16 mouse cellular contexts compared by ENCODE assay signal in the genomic region with DNA sequence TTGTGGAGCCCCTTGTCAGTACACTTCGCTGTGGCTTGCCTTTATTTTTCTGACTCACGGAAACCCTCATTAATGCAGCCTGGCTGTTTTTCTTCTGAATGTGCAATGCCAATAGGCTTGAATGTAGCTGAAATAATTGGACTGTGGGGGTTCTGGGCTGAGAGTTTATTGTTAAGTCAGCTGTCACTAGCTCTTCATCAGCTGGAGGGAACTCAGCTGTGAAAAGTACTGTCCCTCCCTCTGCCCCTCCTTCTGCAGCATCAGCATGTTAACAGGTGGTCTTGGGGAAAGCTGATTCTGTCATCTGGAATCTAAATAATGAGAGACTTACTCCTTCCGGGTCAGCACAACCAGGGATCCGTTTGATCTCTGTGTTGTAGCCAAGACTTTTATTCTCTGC.
DNase-seq lines count a peak whose midpoint lies in the region; ATAC-seq lines count a peak whose summit lies in the region.
"Had no signal": no experiment of that assay in that cellular context is flagged by ENCODE, and none has a peak within 500 bp of the region (broad histone marks: within the 10 kb centered on the region; RNA-seq: fewer than 3 reads in every experiment).

No protein-coding gene starts in this region.

- no peak overlapping the region for H3K4me2 ChIP-seq in hindbrain, embryonic 11.5 days (replicated peaks; ENCODE audit: low read depth, low read length)
- H3K4me2 ChIP-seq in hindbrain, embryonic 13.5 days: no peak overlapping the region
- H3K4me2 ChIP-seq in forebrain, embryonic 12.5 days: no peak overlapping the region
- H3K4me2 ChIP-seq: lung, embryonic 15.5 days had no signal

- peak; percentile 48 for ATAC-seq in hindbrain, embryonic 11.5 days (ENCODE audit: low FRiP score)
- no peak for ATAC-seq in hindbrain, embryonic 13.5 days (ENCODE audit: low FRiP score)
- peak; percentile 79 for ATAC-seq in forebrain, embryonic 12.5 days (ENCODE audit: low FRiP score)

- no peaks in the 10 kb centered on the region for H3K27me3 ChIP-seq in hindbrain, embryonic 11.5 days (ENCODE audit: control insufficient read depth, insufficient read depth, low read length)
- no peaks in the 10 kb centered on the region for H3K27me3 ChIP-seq in hindbrain, embryonic 13.5 days
- no peaks in the 10 kb centered on the region for H3K27me3 ChIP-seq in forebrain, embryonic 12.5 days
- H3K27me3 ChIP-seq: lung, embryonic 15.5 days had no signal

- no peak overlapping the region for H3K4me3 ChIP-seq in hindbrain, embryonic 11.5 days (ENCODE audit: low read depth, low read length)
- H3K4me3 ChIP-seq in hindbrain, embryonic 13.5 days: no peak overlapping the region
- H3K4me3 ChIP-seq in forebrain, embryonic 12.5 days (replicated peaks): no peak overlapping the region
- H3K4me3 ChIP-seq: erythroblast, embryonic 14.5 days; layer of hippocampus, adult 2 months; lung, embryonic 15.5 days had no signal

- H3K36me3 ChIP-seq in hindbrain, embryonic 11.5 days (ENCODE audit: control insufficient read depth, insufficient read depth, low read length): no peaks in the 10 kb centered on the region
- no peaks in the 10 kb centered on the region for H3K36me3 ChIP-seq in hindbrain, embryonic 13.5 days
- no peaks in the 10 kb centered on the region for H3K36me3 ChIP-seq in forebrain, embryonic 12.5 days (replicated peaks)
- H3K36me3 ChIP-seq: lung, embryonic 15.5 days had no signal

- H3K9me3 ChIP-seq in hindbrain, embryonic 11.5 days (ENCODE audit: control insufficient read depth, low read length): no peaks in the 10 kb centered on the region
- H3K9me3 ChIP-seq in hindbrain, embryonic 13.5 days: no peaks in the 10 kb centered on the region
- no peaks in the 10 kb centered on the region for H3K9me3 ChIP-seq in forebrain, embryonic 12.5 days
- H3K9me3 ChIP-seq: lung, embryonic 15.5 days had no signal

- WGBS in hindbrain, embryonic 11.5 days: 47% methylated on average over 4 of the region's 4 CpGs
- WGBS in hindbrain, embryonic 13.5 days: 35% methylated on average over 4 of the region's 4 CpGs
- WGBS in forebrain, embryonic 12.5 days: 20% methylated on average over 4 of the region's 4 CpGs

- no peak for DNase-seq in hindbrain, embryonic 11.5 days (ENCODE audit: low spot score)
- DNase-seq in Muller cell, postnatal 12 days (ENCODE audit: inconsistent ontology term): peak; percentile 81
- DNase-seq in mesoderm, embryonic 11.5 days (ENCODE audit: low read depth, low spot score): peak; percentile 23
- DNase-seq in MN1 (ENCODE audit: low spot score): no peak
- DNase-seq in layer of hippocampus, adult 8-10 months (ENCODE audit: low spot score in 2 of 2): no peak
- DNase-seq in spleen, postnatal 10 days (ENCODE audit: low spot score in 2 of 2): no peak
- DNase-seq: adrenal gland, postnatal 10 days; heart, adult 18-20 months; kidney, adult 18-20 months; right cerebral cortex, postnatal 14 days; thymus, adult 2 months had no signal

- no peak overlapping the region for H3K9ac ChIP-seq in hindbrain, embryonic 11.5 days (ENCODE audit: low read depth, low read length)
- H3K9ac ChIP-seq in hindbrain, embryonic 13.5 days: no peak overlapping the region
- H3K9ac ChIP-seq in forebrain, embryonic 12.5 days: no peak overlapping the region
- H3K9ac ChIP-seq: lung, embryonic 15.5 days had no signal

- no peaks in the 10 kb centered on the region for H3K4me1 ChIP-seq in hindbrain, embryonic 11.5 days (replicated peaks; ENCODE audit: control insufficient read depth, insufficient read depth, low read length)
- no peaks in the 10 kb centered on the region; the same call in 1 of the 2 replicates for H3K4me1 ChIP-seq in hindbrain, embryonic 13.5 days (replicated peaks)
- peaks cover 4% of the 10 kb centered on the region; the same call in 1 of the 2 replicates for H3K4me1 ChIP-seq in forebrain, embryonic 12.5 days
- H3K4me1 ChIP-seq: lung, embryonic 15.5 days had no signal

- no peak overlapping the region for H3K27ac ChIP-seq in hindbrain, embryonic 11.5 days (ENCODE audit: low read depth, low read length)
- no peak overlapping the region for H3K27ac ChIP-seq in hindbrain, embryonic 13.5 days
- H3K27ac ChIP-seq in forebrain, embryonic 12.5 days: no peak overlapping the region
- H3K27ac ChIP-seq: layer of hippocampus, adult 2 months; lung, embryonic 15.5 days had no signal

Comparison
In these comparisons a context has a peak if more than half of its experiments do, and no peak if none do; other contexts are left out.
1. DNase-seq: peak in Muller cell, postnatal 12 days (single experiment) and mesoderm, embryonic 11.5 days (single experiment); none in hindbrain, embryonic 11.5 days (single experiment), MN1 (single experiment), layer of hippocampus, adult 8-10 months (0 of 2) and spleen, postnatal 10 days (0 of 2).